Mouse (Mus musculus) liver, embryonic 16.5 days (tissue): ENCODE data around the gene Nanos3. TPM values are rescaled to one million over a fixed set of nuclear protein-coding genes. Genes with fewer than 3 reads are reported as not detected.

Experiments used
- ATAC-seq: fragments of 200-750 bp; cut with Nextera tagmentation; 2 replicates; pipeline ENCODE4 v1.8.0; 2017; ENCODE audit warnings: low read depth, mild to moderate bottlenecking, moderate number of reproducible peaks, moderate library complexity
- H3K27ac ChIP-seq: fragments of 300-500 bp; sonication (generic); 2 replicates; pipeline ENCODE4 v1.5.1; 2014; ENCODE audit warnings: mild to moderate bottlenecking, low read length
- H3K27me3 ChIP-seq: fragments of 300-500 bp; sonication (generic); 2 replicates; pipeline ENCODE4 v1.6.1; 2014; ENCODE audit warnings: low read depth, low read length, mixed read lengths; ENCODE audit not compliant: control insufficient read depth, insufficient read depth
- H3K36me3 ChIP-seq: fragments of 300-500 bp; sonication (generic); 2 replicates; pipeline ENCODE4 v1.6.1; 2014; ENCODE audit warnings: mild to moderate bottlenecking; ENCODE audit not compliant: control insufficient read depth, insufficient read depth
- H3K4me1 ChIP-seq: fragments of 300-500 bp; sonication (generic); 2 replicates; pipeline ENCODE4 v1.6.1; 2014; ENCODE audit warnings: low read depth, low read length, mixed read lengths; ENCODE audit not compliant: control insufficient read depth
- H3K4me2 ChIP-seq: fragments of 300-500 bp; sonication (generic); 2 replicates; pipeline ENCODE4 v1.6.1; 2014; ENCODE audit warnings: low read depth, low read length, mixed read lengths
- H3K4me3 ChIP-seq: fragments of 300-500 bp; sonication (generic); 2 replicates; pipeline ENCODE4 v1.5.1; 2014; ENCODE audit warnings: low read depth, mild to moderate bottlenecking, low read length
- H3K9ac ChIP-seq: fragments of 300-500 bp; sonication (generic); 2 replicates; pipeline ENCODE4 v1.6.1; 2014; ENCODE audit warnings: low read depth, low read length
- H3K9me3 ChIP-seq: fragments of 300-500 bp; sonication (generic); replicated peaks from 2 replicates; pipeline ENCODE4 v1.6.1; 2016; ENCODE audit warnings: low read length; ENCODE audit not compliant: control insufficient read depth
- WGBS: fragments of 180-500 bp; shearing (Covaris S2); extraction: QIAGEN DNeasy Blood & Tissue Kit; methylation state at CpG from one replicate; pipeline ENCODE4 v1.1.7; 2014; ENCODE audit not compliant: insufficient replicate concordance; 5-methylcytosine and 5-hydroxymethylcytosine counted together
- polyA plus RNA-seq: library from polyadenylated mRNA; unstranded; fragments of >200 nt; fragmentation: Nextera tagmentation; extraction: Ambion mirVana; gene quantifications from 2 replicates; pipeline ENCODE4 v1.2.1, GENCODE M21; 2015

Nanos3 gene
- polyA plus RNA-seq, 1 experiment from 2014 or later, result not detected

- ATAC-seq, result no peak
- Histone ChIP-seq H3K36me3 (no peaks in the 10 kb centered on the region), H3K4me3 (no peak overlapping the region), H3K27me3 (peaks cover 5% of the 10 kb centered on the region), H3K9me3 (no peaks in the 10 kb centered on the region), H3K9ac (no peak overlapping the region), H3K4me1 (peaks cover 26% of the 10 kb centered on the region), H3K27ac (no peak overlapping the region), H3K4me2 (no peak overlapping the region)
- WGBS, result 60% methylated on average over 4 of the region's 4 CpGs
Observed at GRCm38 (mm10) chr8:84189603-84190002, 4.6 kb upstream of the Nanos3 start.

- H3K4me3 ChIP-seq, result no peak overlapping the region
- H3K27me3 ChIP-seq, result peaks cover 14% of the 10 kb centered on the region
- H3K36me3 ChIP-seq, result no peaks in the 10 kb centered on the region
- no peaks in the 10 kb centered on the region for H3K9me3 ChIP-seq
- no peak overlapping the region for H3K27ac ChIP-seq
- ATAC-seq, result no peak; the same call in 1 of the 2 replicates
- no peak overlapping the region for H3K9ac ChIP-seq
- no peak overlapping the region for H3K4me2 ChIP-seq
- 65% methylated on average over 10 of the region's 10 CpGs for WGBS
- peaks cover 26% of the 10 kb centered on the region for H3K4me1 ChIP-seq
Observed at GRCm38 (mm10) chr8:84188671-84189070, 3.7 kb upstream of the Nanos3 start.

- Histone ChIP-seq H3K27me3 (peaks cover 21% of the 10 kb centered on the region), H3K4me2 (peak overlapping the region; percentile 81), H3K36me3 (no peaks in the 10 kb centered on the region), H3K27ac (no peak overlapping the region), H3K4me1 (peaks cover 24% of the 10 kb centered on the region), H3K9me3 (no peaks in the 10 kb centered on the region), H3K4me3 (peak overlapping the region; percentile 55), H3K9ac (peak overlapping the region; percentile 52)
- WGBS, result 2% methylated on average over 21 of the region's 21 CpGs
- ATAC-seq, result 0 out of 2 replicates have a peak, but pooled peaks have one; percentile 20
Observed at GRCm38 (mm10) chr8:84187065-84187755, 2.2 kb upstream of the Nanos3 start.

GRCm38 (mm10) chr8:84186547-84186946 lies 1.5 kb upstream of the Nanos3 start:
- peaks cover 18% of the 10 kb centered on the region for H3K4me1 ChIP-seq
- H3K4me2 ChIP-seq, result peak overlapping the region; percentile 81
- peak overlapping the region; percentile 29; the same call in 1 of the 2 replicates for H3K27ac ChIP-seq
- whole genome bisulfite sequencing, result 0% methylated on average over 12 of the region's 12 CpGs
- H3K36me3 ChIP-seq, result no peaks in the 10 kb centered on the region
- ATAC-seq, result peak; percentile 32; the same call in 1 of the 2 replicates
- peak overlapping the region; percentile 52 for H3K9ac ChIP-seq
- H3K4me3 ChIP-seq, result peak overlapping the region; percentile 55
- peaks cover 21% of the 10 kb centered on the region for H3K27me3 ChIP-seq
- H3K9me3 ChIP-seq, result no peaks in the 10 kb centered on the region

- H3K27ac ChIP-seq, result no peak overlapping the region
- H3K9ac ChIP-seq, result peak overlapping the region; percentile 56
- H3K4me1 ChIP-seq, result peaks cover 23% of the 10 kb centered on the region
- WGBS, result 17% methylated on average over 21 of the region's 21 CpGs
- peak overlapping the region; percentile 62 for H3K4me3 ChIP-seq
- H3K4me2 ChIP-seq, result peak overlapping the region; percentile 85
- ATAC-seq, result no peak
- H3K27me3 ChIP-seq, result peaks cover 21% of the 10 kb centered on the region
- no peaks in the 10 kb centered on the region for H3K36me3 ChIP-seq
- H3K9me3 ChIP-seq, result no peaks in the 10 kb centered on the region
Observed at GRCm38 (mm10) chr8:84184085-84185043, 653 bp downstream of the Nanos3 start.

DNA sequence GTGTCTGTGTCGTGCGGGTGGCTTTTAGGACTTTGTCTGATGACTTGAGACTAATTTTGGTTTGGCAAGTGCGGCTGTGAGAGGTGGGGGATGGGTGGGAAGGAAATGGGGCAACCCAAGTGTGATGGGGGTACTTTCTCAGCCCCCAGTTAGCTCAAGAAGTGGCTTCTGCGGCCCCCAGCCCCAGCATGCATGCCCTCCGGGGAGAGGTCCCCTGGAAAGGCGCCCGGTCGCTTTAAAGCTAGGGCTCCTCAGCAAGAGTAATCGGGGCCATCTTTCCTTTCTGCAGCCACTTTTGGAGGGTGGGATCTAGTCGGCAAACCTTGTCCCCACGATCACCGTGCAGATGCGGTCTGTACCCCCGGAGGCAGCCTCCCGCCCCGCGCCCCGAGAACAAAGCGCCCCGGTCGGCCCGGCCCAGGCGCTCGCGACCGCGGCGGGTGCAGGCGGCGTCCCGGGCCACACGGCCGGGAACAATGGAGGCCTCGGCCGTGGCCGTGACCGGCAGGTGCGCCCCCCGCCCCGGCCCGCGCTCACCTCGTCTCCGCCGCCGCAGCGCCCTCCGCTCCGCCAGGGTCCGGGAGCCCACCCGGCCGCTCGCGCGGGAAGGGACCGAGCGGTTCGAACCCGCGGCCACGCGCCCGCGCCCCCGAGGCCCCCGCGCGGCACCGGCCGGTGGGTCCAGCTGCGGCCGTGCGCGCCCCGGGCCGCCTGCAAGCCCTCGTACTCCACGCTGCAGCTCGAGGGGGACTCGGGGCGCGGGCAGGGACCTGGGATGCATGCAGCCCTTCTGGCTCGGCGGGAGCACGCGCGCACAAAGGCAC lies 1.5 kb downstream of the Nanos3 start:
- Histone ChIP-seq H3K4me3 (peak overlapping the region; percentile 62), H3K36me3 (no peaks in the 10 kb centered on the region), H3K9me3 (no peaks in the 10 kb centered on the region), H3K9ac (peak overlapping the region; percentile 56), H3K4me2 (peak overlapping the region; percentile 85), H3K27me3 (peaks cover 21% of the 10 kb centered on the region), H3K27ac (no peak overlapping the region), H3K4me1 (peaks cover 21% of the 10 kb centered on the region)
- WGBS, result under 1% methylated on average over 75 of the region's 87 CpGs
- no peak for ATAC-seq

GRCm38 (mm10) chr8:84182833-84183232 lies 2.2 kb downstream of the Nanos3 start:
- no peak for ATAC-seq
- Histone ChIP-seq H3K9me3 (no peaks in the 10 kb centered on the region), H3K4me2 (peak overlapping the region; percentile 85), H3K27me3 (peaks cover 21% of the 10 kb centered on the region), H3K9ac (no peak overlapping the region; the same call in 1 of the 2 replicates), H3K27ac (no peak overlapping the region), H3K4me1 (peaks cover 21% of the 10 kb centered on the region), H3K36me3 (no peaks in the 10 kb centered on the region), H3K4me3 (peak overlapping the region; percentile 62)
- 48% methylated on average over 4 of the region's 4 CpGs for WGBS

GRCm38 (mm10) chr8:84180530-84181190 lies 4.4 kb downstream of the Nanos3 start:
- Histone ChIP-seq H3K9ac (no peak overlapping the region), H3K4me3 (no peak overlapping the region), H3K27me3 (peaks cover 21% of the 10 kb centered on the region), H3K4me2 (peak overlapping the region; percentile 38; the same call in 1 of the 2 replicates), H3K9me3 (no peaks in the 10 kb centered on the region), H3K27ac (no peak overlapping the region), H3K36me3 (no peaks in the 10 kb centered on the region), H3K4me1 (peaks cover 13% of the 10 kb centered on the region)
- 14% methylated on average over 16 of the region's 16 CpGs for WGBS
- ATAC-seq, result peak; percentile 28; the same call in 1 of the 2 replicates
